Mouse (Mus musculus): Measurements from ENCODE around the gene Gm20388. TPM values are rescaled to one million over a fixed set of nuclear protein-coding genes. Genes with fewer than 3 reads are reported as not detected.
"Not testable (repeated sequence)": the region's sequence is repeated elsewhere in the genome, so short reads cannot be mapped to it uniquely, and the experiment has no call there.

Gm20388 gene
- polyA plus RNA-seq, 1 experiment from 2014 or later = 12.4 TPM

GRCm38 (mm10) chr8:120327131-120327554 lies 416.5 kb downstream of the Gm20388 start:
- Histone ChIP-seq H3K27me3 (replicated peaks; ENCODE audit: control insufficient read depth, insufficient read depth, low read length) (peaks cover 3% of the 10 kb centered on the region; the same call in 1 of the 2 replicates), H3K4me1 (ENCODE audit: control insufficient read depth, insufficient read depth, low read depth, low read length) (peaks cover 35% of the 10 kb centered on the region), H3K4me2 (ENCODE audit: low read length) (no peak overlapping the region), H3K9me3 (ENCODE audit: control insufficient read depth, low read length) (no peaks in the 10 kb centered on the region), H3K36me3 (ENCODE audit: control insufficient read depth, insufficient read depth, low read length) (no peaks in the 10 kb centered on the region), H3K4me3 (ENCODE audit: low read length) (no peak overlapping the region), H3K27ac (ENCODE audit: low read depth, low read length) (no peak overlapping the region), H3K9ac (ENCODE audit: low read depth, low read length) (no peak overlapping the region)
- no peak for ATAC-seq
- 55% methylated on average over 3 of the region's 3 CpGs for WGBS

- Histone ChIP-seq H3K4me3 (ENCODE audit: low read length) (no peak overlapping the region), H3K27ac (ENCODE audit: low read depth, low read length) (no peak overlapping the region), H3K9ac (ENCODE audit: low read depth, low read length) (no peak overlapping the region), H3K4me2 (ENCODE audit: low read length) (no peak overlapping the region), H3K36me3 (ENCODE audit: control insufficient read depth, insufficient read depth, low read length) (no peaks in the 10 kb centered on the region), H3K27me3 (replicated peaks; ENCODE audit: control insufficient read depth, insufficient read depth, low read length) (peaks cover 3% of the 10 kb centered on the region; the same call in 1 of the 2 replicates), H3K4me1 (ENCODE audit: control insufficient read depth, insufficient read depth, low read depth, low read length) (peaks cover 23% of the 10 kb centered on the region), H3K9me3 (ENCODE audit: control insufficient read depth, low read length) (no peaks in the 10 kb centered on the region)
- ATAC-seq = no peak
- WGBS = 92% methylated on average over 13 of the region's 13 CpGs
Measured at GRCm38 (mm10) chr8:120328361-120329022, 417.9 kb downstream of the Gm20388 start.

- Histone ChIP-seq H3K9ac (ENCODE audit: low read depth, low read length) (peak overlapping the region; percentile 17; the same call in 1 of the 2 replicates), H3K27ac (ENCODE audit: low read depth, low read length) (no peak overlapping the region)
- 74% methylated on average over 11 of the region's 11 CpGs for WGBS
Measured at GRCm38 (mm10) chr8:120329030-120329748, 418.5 kb downstream of the Gm20388 start.

GRCm38 (mm10) chr8:120331027-120331426 lies 420.4 kb downstream of the Gm20388 start:
- H3K9me3 ChIP-seq (ENCODE audit: control insufficient read depth, low read length) = no peaks in the 10 kb centered on the region
- no peaks in the 10 kb centered on the region for H3K36me3 ChIP-seq (ENCODE audit: control insufficient read depth, insufficient read depth, low read length)
- H3K4me1 ChIP-seq (ENCODE audit: control insufficient read depth, insufficient read depth, low read depth, low read length) = peaks cover 24% of the 10 kb centered on the region
- 88% methylated on average over 7 of the region's 7 CpGs for WGBS
- H3K27ac ChIP-seq (ENCODE audit: low read depth, low read length) = no peak overlapping the region
- no peak overlapping the region for H3K4me3 ChIP-seq (ENCODE audit: low read length)
- ATAC-seq = no peak
- H3K27me3 ChIP-seq (replicated peaks; ENCODE audit: control insufficient read depth, insufficient read depth, low read length) = no peaks in the 10 kb centered on the region; the same call in 1 of the 2 replicates
- no peak overlapping the region for H3K4me2 ChIP-seq (ENCODE audit: low read length)
- no peak overlapping the region for H3K9ac ChIP-seq (ENCODE audit: low read depth, low read length)

More at GRCm38 (mm10) chr8:120329030-120329748, 418.5 kb downstream of the Gm20388 start:
- no peak overlapping the region for H3K4me2 ChIP-seq (ENCODE audit: low read length)
- no peaks in the 10 kb centered on the region for H3K9me3 ChIP-seq (ENCODE audit: control insufficient read depth, low read length)
- H3K4me1 ChIP-seq (ENCODE audit: control insufficient read depth, insufficient read depth, low read depth, low read length) = peaks cover 16% of the 10 kb centered on the region
- peak; percentile 53 for ATAC-seq
- no peaks in the 10 kb centered on the region for H3K36me3 ChIP-seq (ENCODE audit: control insufficient read depth, insufficient read depth, low read length)
- no peaks in the 10 kb centered on the region; the same call in 1 of the 2 replicates for H3K27me3 ChIP-seq (replicated peaks; ENCODE audit: control insufficient read depth, insufficient read depth, low read length)
- H3K4me3 ChIP-seq (ENCODE audit: low read length) = no peak overlapping the region

- Histone ChIP-seq H3K36me3 (ENCODE audit: control insufficient read depth, insufficient read depth, low read length) (no peaks in the 10 kb centered on the region), H3K9me3 (ENCODE audit: control insufficient read depth, low read length) (no peaks in the 10 kb centered on the region), H3K9ac (ENCODE audit: low read depth, low read length) (no peak overlapping the region), H3K4me1 (ENCODE audit: control insufficient read depth, insufficient read depth, low read depth, low read length) (peaks cover 27% of the 10 kb centered on the region), H3K27ac (ENCODE audit: low read depth, low read length) (no peak overlapping the region), H3K27me3 (replicated peaks; ENCODE audit: control insufficient read depth, insufficient read depth, low read length) (no peaks in the 10 kb centered on the region; the same call in 1 of the 2 replicates), H3K4me3 (ENCODE audit: low read length) (no peak overlapping the region), H3K4me2 (ENCODE audit: low read length) (no peak overlapping the region)
- no peak for ATAC-seq
- 83% methylated on average over 16 of the region's 16 CpGs for WGBS
Measured at GRCm38 (mm10) chr8:120332379-120333229, 422.0 kb downstream of the Gm20388 start.

- Histone ChIP-seq H3K27me3 (replicated peaks; ENCODE audit: control insufficient read depth, insufficient read depth, low read length) (no peaks in the 10 kb centered on the region; the same call in 1 of the 2 replicates), H3K4me1 (ENCODE audit: control insufficient read depth, insufficient read depth, low read depth, low read length) (peaks cover 27% of the 10 kb centered on the region), H3K9ac (ENCODE audit: low read depth, low read length) (no peak overlapping the region), H3K36me3 (ENCODE audit: control insufficient read depth, insufficient read depth, low read length) (no peaks in the 10 kb centered on the region), H3K9me3 (ENCODE audit: control insufficient read depth, low read length) (no peaks in the 10 kb centered on the region), H3K4me3 (ENCODE audit: low read length) (no peak overlapping the region), H3K27ac (ENCODE audit: low read depth, low read length) (no peak overlapping the region), H3K4me2 (ENCODE audit: low read length) (no peak overlapping the region)
- no peak for ATAC-seq
- 92% methylated on average over 4 of the region's 4 CpGs for WGBS
Measured at GRCm38 (mm10) chr8:120333681-120334080, 423.0 kb downstream of the Gm20388 start.

GRCm38 (mm10) chr8:120334261-120334660 lies 423.6 kb downstream of the Gm20388 start:
- H3K36me3 ChIP-seq (ENCODE audit: control insufficient read depth, insufficient read depth, low read length); H3K27me3 ChIP-seq (replicated peaks; ENCODE audit: control insufficient read depth, insufficient read depth, low read length); H3K4me3 ChIP-seq (ENCODE audit: low read length); ATAC-seq; H3K4me2 ChIP-seq (ENCODE audit: low read length); H3K9ac ChIP-seq (ENCODE audit: low read depth, low read length); H3K9me3 ChIP-seq (ENCODE audit: control insufficient read depth, low read length): not testable (repeated sequence)
- Histone ChIP-seq H3K27ac (ENCODE audit: low read depth, low read length) (peak overlapping the region; percentile 80; the same call in 1 of the 2 replicates), H3K4me1 (ENCODE audit: control insufficient read depth, insufficient read depth, low read depth, low read length) (peaks cover 22% of the 10 kb centered on the region)
- WGBS = 68% methylated on average over 3 of the region's 3 CpGs

GRCm38 (mm10) chr8:120334878-120335261 lies 424.2 kb downstream of the Gm20388 start:
- Histone ChIP-seq H3K36me3 (ENCODE audit: control insufficient read depth, insufficient read depth, low read length) (no peaks in the 10 kb centered on the region), H3K4me1 (ENCODE audit: control insufficient read depth, insufficient read depth, low read depth, low read length) (peaks cover 23% of the 10 kb centered on the region), H3K27ac (ENCODE audit: low read depth, low read length) (peak overlapping the region; percentile 80), H3K27me3 (replicated peaks; ENCODE audit: control insufficient read depth, insufficient read depth, low read length) (no peaks in the 10 kb centered on the region; the same call in 1 of the 2 replicates), H3K4me3 (ENCODE audit: low read length) (no peak overlapping the region), H3K4me2 (ENCODE audit: low read length) (no peak overlapping the region; the same call in 1 of the 2 replicates), H3K9me3 (ENCODE audit: control insufficient read depth, low read length) (no peaks in the 10 kb centered on the region), H3K9ac (ENCODE audit: low read depth, low read length) (peak overlapping the region; percentile 49)
- WGBS = 14% methylated on average over 5 of the region's 5 CpGs
- peak; percentile 37; the same call in 1 of the 2 replicates for ATAC-seq
